Mouse (Mus musculus): ENCODE results near the gene Psors1c2. TPM values are rescaled to one million over a fixed set of nuclear protein-coding genes. Genes with fewer than 3 reads are reported as not detected.
A peak's percentile ranks its signal among the peaks of the same experiment; 100 is the strongest.

The Psors1c2 gene
- polyA plus RNA-seq, 1 experiment from 2014 or later = 0.66 TPM

GRCm38 (mm10) chr17:35548636-35549035, 15.6 kb downstream of the Psors1c2 start:
- no peak for ATAC-seq (replicated peaks; ENCODE audit: low FRiP score, low TSS enrichment, low read depth)
- 0 out of 2 replicates have a peak overlapping the region, but pooled peaks have one; percentile 22 for H3K27ac ChIP-seq (ENCODE audit: low read depth)
- H3K9ac ChIP-seq (ENCODE audit: low read length) = no peak overlapping the region

DNA sequence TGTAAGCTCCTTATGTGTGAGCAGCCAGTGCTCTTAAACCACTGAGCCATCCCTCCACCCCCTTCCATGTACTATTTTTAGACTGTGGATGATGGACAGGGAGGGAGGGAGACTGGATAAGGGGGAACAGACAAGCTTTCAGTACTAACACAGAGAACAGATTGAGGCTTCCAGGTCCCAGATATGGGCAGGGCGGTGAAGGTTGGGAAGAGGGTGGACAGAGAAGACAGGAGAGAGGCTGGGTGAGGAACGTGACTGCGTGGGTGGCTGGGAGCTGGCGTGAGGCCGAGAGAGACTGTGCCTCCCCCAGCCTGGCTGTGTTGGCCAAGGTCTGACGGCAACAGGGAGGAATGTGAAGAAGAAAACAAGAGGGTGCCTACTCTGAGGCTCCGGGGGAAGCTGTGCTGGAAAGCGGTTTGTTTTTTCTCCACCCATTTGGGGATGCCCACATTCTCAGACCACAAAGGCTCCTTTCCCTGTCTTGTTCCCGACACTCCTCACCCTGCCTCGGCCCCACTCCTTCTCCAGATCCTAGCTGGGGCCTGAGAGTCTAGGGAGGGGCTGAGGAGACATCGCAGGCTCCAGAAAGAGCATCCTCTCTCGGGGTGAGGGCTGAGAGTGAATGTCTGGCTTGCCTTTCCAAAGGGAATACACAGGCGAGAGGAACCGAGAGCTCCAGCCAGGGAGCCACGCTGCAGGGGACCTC, 16.6 kb downstream of the Psors1c2 start:
- DNase-seq (ENCODE audit: low spot score) (peak; percentile 75), ATAC-seq (replicated peaks; ENCODE audit: low FRiP score, low TSS enrichment, low read depth) (peak; percentile 22)
- Histone ChIP-seq H3K27ac (ENCODE audit: low read depth) (peak overlapping the region; percentile 84), H3K4me3 (ENCODE audit: low read depth, low read length) (no peak overlapping the region), H3K36me3 (ENCODE audit: control insufficient read depth, insufficient read depth, low read length) (no peaks in the 10 kb centered on the region), H3K4me1 (replicated peaks; ENCODE audit: control insufficient read depth, insufficient read depth, low read length) (0 out of 2 replicates have a peak, but pooled peaks cover 7% of the 10 kb centered on the region), H3K27me3 (replicated peaks; ENCODE audit: control insufficient read depth, insufficient read depth, low read length) (no peaks in the 10 kb centered on the region), H3K4me2 (ENCODE audit: low read length) (0 out of 2 replicates have a peak overlapping the region, but pooled peaks have one; percentile 12), H3K9ac (ENCODE audit: low read length) (no peak overlapping the region), H3K9me3 (ENCODE audit: control insufficient read depth, low read length) (no peaks in the 10 kb centered on the region)
- WGBS = 31% methylated on average over 15 of the region's 15 CpGs

More at GRCm38 (mm10) chr17:35548636-35549035, 15.6 kb downstream of the Psors1c2 start:
- no peaks in the 10 kb centered on the region for H3K27me3 ChIP-seq (replicated peaks; ENCODE audit: control insufficient read depth, insufficient read depth, low read length)
- no peaks in the 10 kb centered on the region for H3K9me3 ChIP-seq (ENCODE audit: control insufficient read depth, low read length)
- 25% methylated on average over 5 of the region's 5 CpGs for WGBS
- H3K36me3 ChIP-seq (ENCODE audit: control insufficient read depth, insufficient read depth, low read length) = no peaks in the 10 kb centered on the region
- 0 out of 2 replicates have a peak, but pooled peaks cover 7% of the 10 kb centered on the region for H3K4me1 ChIP-seq (replicated peaks; ENCODE audit: control insufficient read depth, insufficient read depth, low read length)
- DNase-seq (ENCODE audit: low spot score) = no peak
- no peak overlapping the region for H3K4me3 ChIP-seq (ENCODE audit: low read depth, low read length)
- H3K4me2 ChIP-seq (ENCODE audit: low read length) = no peak overlapping the region

GRCm38 (mm10) chr17:35550143-35550494, 17.1 kb downstream of the Psors1c2 start:
- DNase-seq (ENCODE audit: low spot score) = no peak
- no peak for ATAC-seq (replicated peaks; ENCODE audit: low FRiP score, low TSS enrichment, low read depth)
- H3K27me3 ChIP-seq (replicated peaks; ENCODE audit: control insufficient read depth, insufficient read depth, low read length) = no peaks in the 10 kb centered on the region
- H3K4me1 ChIP-seq (replicated peaks; ENCODE audit: control insufficient read depth, insufficient read depth, low read length) = 0 out of 2 replicates have a peak, but pooled peaks cover 7% of the 10 kb centered on the region
- no peaks in the 10 kb centered on the region for H3K9me3 ChIP-seq (ENCODE audit: control insufficient read depth, low read length)
- H3K36me3 ChIP-seq (ENCODE audit: control insufficient read depth, insufficient read depth, low read length) = no peaks in the 10 kb centered on the region
- WGBS = 97% methylated on average over 4 of the region's 4 CpGs
- no peak overlapping the region for H3K4me3 ChIP-seq (ENCODE audit: low read depth, low read length)
- no peak overlapping the region for H3K9ac ChIP-seq (ENCODE audit: low read length)
- H3K4me2 ChIP-seq (ENCODE audit: low read length) = 0 out of 2 replicates have a peak overlapping the region, but pooled peaks have one; percentile 12
- H3K27ac ChIP-seq (ENCODE audit: low read depth) = peak overlapping the region; percentile 84

GRCm38 (mm10) chr17:35550871-35551270, 17.9 kb downstream of the Psors1c2 start:
- Histone ChIP-seq H3K4me3 (ENCODE audit: low read depth, low read length) (no peak overlapping the region), H3K4me2 (ENCODE audit: low read length) (no peak overlapping the region), H3K36me3 (ENCODE audit: control insufficient read depth, insufficient read depth, low read length) (no peaks in the 10 kb centered on the region), H3K9me3 (ENCODE audit: control insufficient read depth, low read length) (no peaks in the 10 kb centered on the region), H3K27ac (ENCODE audit: low read depth) (peak overlapping the region; percentile 43; the same call in 1 of the 2 replicates), H3K4me1 (replicated peaks; ENCODE audit: control insufficient read depth, insufficient read depth, low read length) (0 out of 2 replicates have a peak, but pooled peaks cover 7% of the 10 kb centered on the region), H3K27me3 (replicated peaks; ENCODE audit: control insufficient read depth, insufficient read depth, low read length) (no peaks in the 10 kb centered on the region), H3K9ac (ENCODE audit: low read length) (no peak overlapping the region)
- ATAC-seq (replicated peaks; ENCODE audit: low FRiP score, low TSS enrichment, low read depth) (no peak), DNase-seq (ENCODE audit: low spot score) (no peak)
- WGBS = 47% methylated on average over 8 of the region's 8 CpGs

- H3K4me2 ChIP-seq (ENCODE audit: low read length) = no peak within 1 kb of the TSS
Measured at GRCm38 (mm10) chr17:35551881-35552414, 18.9 kb downstream of the Psors1c2 start, which contains the start of gene Cdsn. TSS of gene Cdsn (plus strand) at chr17:35552128.

GRCm38 (mm10) chr17:35554321-35554720, 21.3 kb downstream of the Psors1c2 start:
- no peaks in the 10 kb centered on the region for H3K36me3 ChIP-seq (ENCODE audit: control insufficient read depth, insufficient read depth, low read length)
- no peak overlapping the region for H3K4me2 ChIP-seq (ENCODE audit: low read length)
- H3K4me3 ChIP-seq (ENCODE audit: low read depth, low read length) = no peak overlapping the region
- no peak overlapping the region for H3K9ac ChIP-seq (ENCODE audit: low read length)
- H3K27me3 ChIP-seq (replicated peaks; ENCODE audit: control insufficient read depth, insufficient read depth, low read length) = no peaks in the 10 kb centered on the region
- 0 out of 2 replicates have a peak, but pooled peaks cover 5% of the 10 kb centered on the region for H3K4me1 ChIP-seq (replicated peaks; ENCODE audit: control insufficient read depth, insufficient read depth, low read length)
- no peak overlapping the region for H3K27ac ChIP-seq (ENCODE audit: low read depth)
- DNase-seq (ENCODE audit: low spot score) (no peak), ATAC-seq (replicated peaks; ENCODE audit: low FRiP score, low TSS enrichment, low read depth) (no peak)
- no peaks in the 10 kb centered on the region for H3K9me3 ChIP-seq (ENCODE audit: control insufficient read depth, low read length)
- WGBS = 85% methylated on average over 5 of the region's 5 CpGs

More at GRCm38 (mm10) chr17:35551881-35552414, 18.9 kb downstream of the Psors1c2 start, which contains the start of gene Cdsn:
- no peak within 1 kb of the TSS for H3K4me3 ChIP-seq (ENCODE audit: low read depth, low read length)
- ATAC-seq (replicated peaks; ENCODE audit: low FRiP score, low TSS enrichment, low read depth) (no peak), DNase-seq (ENCODE audit: low spot score) (no peak)
- 0 out of 2 replicates have a peak, but pooled peaks cover 7% of the 10 kb centered on the region for H3K4me1 ChIP-seq (replicated peaks; ENCODE audit: control insufficient read depth, insufficient read depth, low read length)
- no peaks in the 10 kb centered on the region for H3K9me3 ChIP-seq (ENCODE audit: control insufficient read depth, low read length)
- no peaks in the 10 kb centered on the region for H3K27me3 ChIP-seq (replicated peaks; ENCODE audit: control insufficient read depth, insufficient read depth, low read length)
- no peaks in the 10 kb centered on the region for H3K36me3 ChIP-seq (ENCODE audit: control insufficient read depth, insufficient read depth, low read length)
- no peak within 1 kb of the TSS for H3K27ac ChIP-seq (ENCODE audit: low read depth)
- WGBS = 76% methylated on average over 9 of the region's 10 CpGs
- no peak within 1 kb of the TSS for H3K9ac ChIP-seq (ENCODE audit: low read length)

- Histone ChIP-seq H3K4me1 (replicated peaks; ENCODE audit: control insufficient read depth, insufficient read depth, low read length) (0 out of 2 replicates have a peak, but pooled peaks cover 3% of the 10 kb centered on the region), H3K27me3 (replicated peaks; ENCODE audit: control insufficient read depth, insufficient read depth, low read length) (no peaks in the 10 kb centered on the region), H3K36me3 (ENCODE audit: control insufficient read depth, insufficient read depth, low read length) (no peaks in the 10 kb centered on the region), H3K4me2 (ENCODE audit: low read length) (no peak overlapping the region), H3K9me3 (ENCODE audit: control insufficient read depth, low read length) (no peaks in the 10 kb centered on the region), H3K4me3 (ENCODE audit: low read depth, low read length) (no peak overlapping the region), H3K9ac (ENCODE audit: low read length) (no peak overlapping the region), H3K27ac (ENCODE audit: low read depth) (no peak overlapping the region)
- no peak for DNase-seq (ENCODE audit: low spot score)
- 91% methylated on average over 18 of the region's 18 CpGs for WGBS
- ATAC-seq (replicated peaks; ENCODE audit: low FRiP score, low TSS enrichment, low read depth) = no peak
Measured at GRCm38 (mm10) chr17:35554761-35555397, 21.9 kb downstream of the Psors1c2 start.

DNA sequence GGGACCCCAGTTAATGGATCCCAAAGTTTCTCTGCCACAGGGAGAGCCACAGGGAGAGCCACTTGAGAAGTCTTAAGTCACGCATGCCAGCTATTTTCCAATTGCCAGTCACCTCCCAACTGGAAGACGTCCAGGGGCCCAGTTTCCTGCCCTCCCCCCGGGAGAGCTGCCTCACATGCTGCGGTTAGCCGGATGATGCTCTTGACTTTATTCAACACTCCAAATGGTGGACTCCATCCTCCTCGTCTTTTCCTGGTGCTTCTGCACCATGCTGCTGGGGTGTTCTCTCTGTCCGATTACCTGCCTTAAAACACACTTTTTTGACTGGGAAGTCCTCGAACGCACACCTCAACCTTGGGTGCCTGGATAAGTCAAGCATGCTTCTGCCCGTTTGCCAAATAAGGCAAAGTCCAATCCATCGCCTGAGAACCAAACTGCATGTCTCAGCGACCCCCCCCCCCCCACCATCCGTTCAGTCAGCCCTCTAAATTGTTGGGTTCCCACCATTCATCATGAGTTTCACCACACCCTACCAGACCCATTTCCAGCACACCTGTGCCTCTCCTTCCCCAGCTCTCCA, 23.3 kb downstream of the Psors1c2 start:
- Histone ChIP-seq H3K36me3 (ENCODE audit: control insufficient read depth, insufficient read depth, low read length) (no peaks in the 10 kb centered on the region), H3K27me3 (replicated peaks; ENCODE audit: control insufficient read depth, insufficient read depth, low read length) (no peaks in the 10 kb centered on the region), H3K4me1 (replicated peaks; ENCODE audit: control insufficient read depth, insufficient read depth, low read length) (no peaks in the 10 kb centered on the region), H3K27ac (ENCODE audit: low read depth) (no peak overlapping the region), H3K9me3 (ENCODE audit: control insufficient read depth, low read length) (no peaks in the 10 kb centered on the region), H3K4me3 (ENCODE audit: low read depth, low read length) (no peak overlapping the region), H3K4me2 (ENCODE audit: low read length) (no peak overlapping the region), H3K9ac (ENCODE audit: low read length) (no peak overlapping the region)
- no peak for DNase-seq (ENCODE audit: low spot score)
- ATAC-seq (replicated peaks; ENCODE audit: low FRiP score, low TSS enrichment, low read depth) = no peak
- 88% methylated on average over 13 of the region's 13 CpGs for WGBS
